Mouse (Mus musculus) layer of hippocampus, postnatal 25 days (tissue): ENCODE measurements around the gene Fcho2. TPM values are rescaled to one million over a fixed set of nuclear protein-coding genes. Genes with fewer than 3 reads are reported as not detected.

Experiments used
- DNase-seq, 2 experiments: peaks; one replicate each; pipeline ENCODE4 v3.0.0; 2022; ENCODE audit warnings: mixed read lengths in 2 of 2, low spot score in 1 of 2; ENCODE audit errors: extremely low spot score in 1 of 2
- total RNA-seq, 2 experiments: library from RNA; stranded (reverse); gene quantifications; 2 replicates each; pipeline ENCODE4 v1.2.3; 2021

The Fcho2 gene
- total RNA-seq, 2 experiments from 2014 or later: 33.7 to 39.7 TPM

GRCm38 (mm10) chr13:98722296-98722695 lies 93.0 kb downstream of the Fcho2 start:
- DNase-seq: no peak

GRCm38 (mm10) chr13:98716176-98716575 lies 99.1 kb downstream of the Fcho2 start:
- no peak for DNase-seq

GRCm38 (mm10) chr13:98715443-98715990 lies 99.7 kb downstream of the Fcho2 start:
- no peak for DNase-seq

GRCm38 (mm10) chr13:98710655-98711054 lies 104.6 kb downstream of the Fcho2 start:
- no peak for DNase-seq

GRCm38 (mm10) chr13:98710236-98710635 lies 105.0 kb downstream of the Fcho2 start:
- no peak for DNase-seq

- DNase-seq: no peak
Measured at GRCm38 (mm10) chr13:98705501-98705900, 109.7 kb downstream of the Fcho2 start.

GRCm38 (mm10) chr13:98703786-98704185 lies 111.5 kb downstream of the Fcho2 start:
- DNase-seq: no peak

- DNase-seq: no peak
Measured at GRCm38 (mm10) chr13:98702361-98702760, 112.9 kb downstream of the Fcho2 start.

- no peak for DNase-seq
Measured at GRCm38 (mm10) chr13:98701309-98701675, 114.0 kb downstream of the Fcho2 start.

GRCm38 (mm10) chr13:98700661-98701308 lies 114.5 kb downstream of the Fcho2 start:
- DNase-seq: no peak

GRCm38 (mm10) chr13:98699982-98700540 lies 115.2 kb downstream of the Fcho2 start:
- DNase-seq: no peak

- no peak for DNase-seq
Measured at GRCm38 (mm10) chr13:98699051-98699744, 116.1 kb downstream of the Fcho2 start.

GRCm38 (mm10) chr13:98696716-98697115 lies 118.5 kb downstream of the Fcho2 start:
- no peak for DNase-seq

GRCm38 (mm10) chr13:98695546-98695945 lies 119.7 kb downstream of the Fcho2 start:
- DNase-seq: no peak

GRCm38 (mm10) chr13:98694773-98695314 lies 120.4 kb downstream of the Fcho2 start, which contains the start of gene Tmem171:
Tmem171 (minus strand) TSS chr13:98694834.
- no peak for DNase-seq

GRCm38 (mm10) chr13:98693316-98693715 lies 121.9 kb downstream of the Fcho2 start:
- DNase-seq: no peak

GRCm38 (mm10) chr13:98691956-98692515 lies 123.2 kb downstream of the Fcho2 start:
- DNase-seq: no peak

GRCm38 (mm10) chr13:98690886-98691285 lies 124.4 kb downstream of the Fcho2 start:
- no peak for DNase-seq

- DNase-seq: no peak
Measured at GRCm38 (mm10) chr13:98689605-98690290, 125.5 kb downstream of the Fcho2 start.

GRCm38 (mm10) chr13:98687931-98688330 lies 127.3 kb downstream of the Fcho2 start:
- no peak for DNase-seq
